Mouse (Mus musculus) neural tube, embryonic 13.5 days (tissue): ENCODE measurements around the gene Klhl8. TPM values are rescaled to one million over a fixed set of nuclear protein-coding genes. Genes with fewer than 3 reads are reported as not detected.
A peak's percentile ranks its signal among the peaks of the same experiment; 100 is the strongest.

ENCODE experiments used
- ATAC-seq: fragments of 200-750 bp; cut with Nextera tagmentation; 2 replicates; pipeline ENCODE4 v1.8.0; 2017; ENCODE audit warnings: low read depth, mild to moderate bottlenecking, moderate TSS enrichment, moderate library complexity
- H3K27ac ChIP-seq: fragments of 300-500 bp; sonication (generic); replicated peaks from 2 replicates; pipeline ENCODE4 v1.5.1; 2015; ENCODE audit warnings: moderate library complexity, mild to moderate bottlenecking, inconsistent platforms
- H3K27me3 ChIP-seq: fragments of 300-500 bp; sonication (generic); 2 replicates; pipeline ENCODE4 v1.6.1; 2015; ENCODE audit warnings: mild to moderate bottlenecking, inconsistent platforms
- H3K36me3 ChIP-seq: fragments of 300-500 bp; sonication (generic); 2 replicates; pipeline ENCODE4 v1.6.1; 2015; ENCODE audit warnings: mild to moderate bottlenecking, inconsistent platforms
- H3K4me1 ChIP-seq: fragments of 300-500 bp; sonication (generic); replicated peaks from 2 replicates; pipeline ENCODE4 v1.6.1; 2015; ENCODE audit warnings: inconsistent platforms
- H3K4me2 ChIP-seq: fragments of 300-500 bp; sonication (generic); 2 replicates; pipeline ENCODE4 v1.6.1; 2015; ENCODE audit warnings: inconsistent platforms, mild to moderate bottlenecking, moderate library complexity
- H3K4me3 ChIP-seq: fragments of 300-500 bp; sonication (generic); 2 replicates; pipeline ENCODE4 v1.5.1; 2015; ENCODE audit warnings: mild to moderate bottlenecking, inconsistent platforms
- H3K9ac ChIP-seq: fragments of 300-500 bp; sonication (generic); 2 replicates; pipeline ENCODE4 v1.6.1; 2015; ENCODE audit warnings: moderate library complexity, mild to moderate bottlenecking, inconsistent platforms
- H3K9me3 ChIP-seq: fragments of 300-500 bp; sonication (generic); 2 replicates; pipeline ENCODE4 v1.6.1; 2016; ENCODE audit warnings: inconsistent platforms
- WGBS: fragments of 180-500 bp; shearing (Covaris S2); methylation state at CpG from one replicate; pipeline ENCODE4 v1.1.7; 2015; 5-methylcytosine and 5-hydroxymethylcytosine counted together
- polyA plus RNA-seq: library from polyadenylated mRNA; unstranded; fragments of >200 nt; fragmentation: Nextera tagmentation; extraction: Ambion mirVana; gene quantifications from 2 replicates; pipeline ENCODE4 v1.2.1, GENCODE M21; 2015

Klhl8 gene
- polyA plus RNA-seq, 1 experiment from 2014 or later = 29.2 TPM

DNA sequence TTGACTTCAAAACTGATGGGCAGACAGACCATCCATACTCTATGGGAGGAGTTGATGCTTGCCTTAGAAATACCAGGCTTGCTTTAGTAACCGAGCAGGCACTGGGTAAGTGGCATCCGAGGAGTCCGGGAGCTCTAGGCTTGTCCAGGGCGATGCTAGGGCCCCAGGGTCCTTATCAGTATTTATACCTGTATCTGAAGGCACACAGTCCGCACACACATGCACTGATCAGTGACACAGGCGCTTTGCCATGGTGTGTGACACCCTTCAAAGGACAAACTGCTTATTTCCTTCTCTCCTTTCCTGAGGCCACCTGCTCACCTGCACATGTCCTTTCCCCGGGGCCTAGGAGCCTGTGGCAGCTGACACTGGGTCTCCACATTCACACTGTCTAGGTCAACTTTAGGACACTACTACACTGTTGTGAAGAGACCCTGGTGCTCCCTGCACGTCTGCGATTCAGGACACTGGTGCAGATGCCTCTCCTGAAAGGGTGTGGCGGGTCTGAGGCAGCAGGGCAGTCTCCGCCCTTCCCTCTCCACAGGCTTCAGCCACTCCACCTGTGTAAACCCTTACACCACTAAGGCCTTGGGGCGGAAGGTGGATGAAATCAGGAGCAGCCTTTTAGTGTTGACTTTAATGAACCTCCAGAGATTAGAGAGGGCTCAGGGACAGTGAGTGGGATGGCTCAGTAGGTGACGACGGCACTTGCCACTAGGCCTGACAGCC is 55.4 kb downstream of the Klhl8 start:
- 90% methylated on average over 14 of the region's 14 CpGs for WGBS
- Histone ChIP-seq H3K27me3 (no peaks in the 10 kb centered on the region), H3K9me3 (no peaks in the 10 kb centered on the region), H3K36me3 (peaks cover 9% of the 10 kb centered on the region; the same call in 1 of the 2 replicates), H3K9ac (0 out of 2 replicates have a peak overlapping the region, but pooled peaks have one; percentile 41), H3K27ac (peak overlapping the region; percentile 52; the same call in 1 of the 2 replicates), H3K4me2 (no peak overlapping the region), H3K4me3 (no peak overlapping the region), H3K4me1 (peaks cover 27% of the 10 kb centered on the region)
- 0 out of 2 replicates have a peak, but pooled peaks have one; percentile 8 for ATAC-seq

- Histone ChIP-seq H3K9me3 (no peaks in the 10 kb centered on the region), H3K4me2 (no peak overlapping the region; the same call in 1 of the 2 replicates), H3K9ac (no peak overlapping the region), H3K27me3 (no peaks in the 10 kb centered on the region), H3K27ac (peak overlapping the region; percentile 52; the same call in 1 of the 2 replicates), H3K4me3 (no peak overlapping the region), H3K36me3 (peaks cover 9% of the 10 kb centered on the region; the same call in 1 of the 2 replicates), H3K4me1 (peaks cover 27% of the 10 kb centered on the region)
- 42% methylated on average over 5 of the region's 5 CpGs for WGBS
- peak; percentile 29; the same call in 1 of the 2 replicates for ATAC-seq
Observed at GRCm38 (mm10) chr5:103854807-103855194, 56.3 kb downstream of the Klhl8 start.

DNA sequence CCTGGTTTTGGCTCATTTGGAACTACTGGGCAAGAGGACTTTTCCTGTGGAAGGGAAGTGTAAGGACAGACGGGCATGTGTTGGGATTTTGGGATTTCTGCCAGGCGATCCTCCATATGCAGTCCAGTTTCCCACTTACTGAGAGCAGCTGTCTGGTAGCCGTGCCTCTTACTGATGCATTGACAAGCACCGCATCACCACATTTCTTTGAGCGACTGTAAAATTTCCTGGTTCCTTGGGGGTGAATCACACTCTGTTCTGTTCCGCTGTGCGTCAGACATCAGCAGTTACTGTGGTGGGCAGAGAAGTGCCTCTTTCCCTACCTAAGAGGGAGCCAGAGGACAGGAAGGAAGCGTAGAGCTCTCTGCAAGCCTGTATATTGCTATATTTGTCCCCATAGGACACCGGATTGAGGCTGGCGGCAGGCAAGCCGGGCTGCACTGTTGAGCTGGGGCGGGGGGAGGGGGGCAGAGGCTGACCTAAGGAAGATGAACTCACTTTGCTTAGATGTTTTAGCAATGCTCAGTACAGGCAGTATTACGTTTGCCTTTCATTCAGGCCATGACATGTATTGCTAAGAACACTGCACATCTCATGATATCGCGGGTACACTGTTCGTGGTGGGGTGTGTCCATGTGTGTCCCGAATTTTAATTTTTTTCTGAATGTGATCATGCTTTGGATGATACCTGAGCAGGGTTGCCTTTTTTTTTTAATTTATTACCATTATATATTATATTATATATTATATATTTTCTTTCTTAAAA is 56.8 kb downstream of the Klhl8 start:
- peaks cover 27% of the 10 kb centered on the region for H3K4me1 ChIP-seq
- 0 out of 2 replicates have a peak overlapping the region, but pooled peaks have one; percentile 18 for H3K9ac ChIP-seq
- peaks cover 15% of the 10 kb centered on the region; the same call in 1 of the 2 replicates for H3K36me3 ChIP-seq
- H3K27ac ChIP-seq = peak overlapping the region; percentile 86
- H3K4me3 ChIP-seq = no peak overlapping the region
- no peaks in the 10 kb centered on the region for H3K9me3 ChIP-seq
- H3K27me3 ChIP-seq = no peaks in the 10 kb centered on the region
- 50% methylated on average over 17 of the region's 17 CpGs for WGBS
- peak; percentile 76 for ATAC-seq
- H3K4me2 ChIP-seq = peak overlapping the region; percentile 23

GRCm38 (mm10) chr5:103852756-103853549 is 58.1 kb downstream of the Klhl8 start:
- H3K9ac ChIP-seq = no peak overlapping the region
- no peak overlapping the region for H3K4me3 ChIP-seq
- peaks cover 27% of the 10 kb centered on the region for H3K4me1 ChIP-seq
- ATAC-seq = no peak
- peaks cover 20% of the 10 kb centered on the region for H3K36me3 ChIP-seq
- no peaks in the 10 kb centered on the region for H3K27me3 ChIP-seq
- WGBS = 78% methylated on average over 4 of the region's 4 CpGs
- no peak overlapping the region for H3K4me2 ChIP-seq
- H3K27ac ChIP-seq = no peak overlapping the region
- H3K9me3 ChIP-seq = no peaks in the 10 kb centered on the region

DNA sequence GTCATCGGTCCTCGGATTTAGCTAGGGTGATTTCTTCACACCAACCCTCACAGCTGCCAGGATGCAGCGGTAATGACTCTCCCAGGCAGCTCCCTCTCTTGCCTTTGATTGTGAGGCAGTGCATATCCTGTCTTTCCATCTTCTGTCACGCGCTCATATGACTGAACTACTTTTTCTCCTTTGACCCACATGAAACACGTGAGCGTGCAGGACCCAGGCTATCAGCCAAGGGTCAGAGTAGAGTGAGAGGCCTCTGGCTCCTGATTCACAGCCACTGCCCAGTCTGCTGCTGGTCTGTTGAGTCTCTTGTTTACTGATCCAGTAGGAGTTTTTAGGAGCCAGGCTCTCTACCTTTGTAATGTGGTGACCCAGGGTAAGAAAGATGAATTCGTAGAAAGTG is 62.5 kb downstream of the Klhl8 start:
- ATAC-seq = no peak
- Histone ChIP-seq H3K9me3 (no peaks in the 10 kb centered on the region), H3K4me1 (peaks cover 27% of the 10 kb centered on the region), H3K36me3 (peaks cover 23% of the 10 kb centered on the region), H3K27ac (no peak overlapping the region), H3K4me2 (no peak overlapping the region), H3K4me3 (no peak overlapping the region), H3K27me3 (no peaks in the 10 kb centered on the region), H3K9ac (no peak overlapping the region)
- WGBS = 95% methylated on average over 8 of the region's 8 CpGs

DNA sequence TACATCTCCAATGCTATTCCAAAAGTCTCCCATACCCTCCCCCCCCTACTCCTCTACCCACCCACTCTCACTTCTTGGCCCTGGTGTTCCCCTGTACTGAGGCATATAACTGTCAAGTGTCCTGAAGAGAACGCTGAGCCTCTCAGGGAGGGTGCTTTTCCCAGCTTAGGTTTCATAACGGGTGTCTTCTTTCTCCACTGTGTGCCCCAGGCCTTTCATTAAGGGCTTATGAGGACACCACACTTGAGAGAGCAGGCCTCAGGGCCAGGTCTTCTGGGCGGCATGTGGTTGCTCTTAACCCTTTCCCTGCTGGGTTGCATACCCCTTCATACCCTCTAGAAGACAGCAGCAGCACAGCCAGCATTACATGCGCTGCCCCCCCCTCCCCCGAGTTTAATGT is 64.5 kb downstream of the Klhl8 start:
- H3K9ac ChIP-seq = no peak overlapping the region
- H3K4me3 ChIP-seq = no peak overlapping the region
- peaks cover 33% of the 10 kb centered on the region for H3K36me3 ChIP-seq
- H3K27ac ChIP-seq = no peak overlapping the region
- no peak overlapping the region for H3K4me2 ChIP-seq
- peaks cover 27% of the 10 kb centered on the region for H3K4me1 ChIP-seq
- no peaks in the 10 kb centered on the region for H3K27me3 ChIP-seq
- no peak for ATAC-seq
- H3K9me3 ChIP-seq = no peaks in the 10 kb centered on the region
- WGBS = 54% methylated on average over 5 of the region's 5 CpGs

DNA sequence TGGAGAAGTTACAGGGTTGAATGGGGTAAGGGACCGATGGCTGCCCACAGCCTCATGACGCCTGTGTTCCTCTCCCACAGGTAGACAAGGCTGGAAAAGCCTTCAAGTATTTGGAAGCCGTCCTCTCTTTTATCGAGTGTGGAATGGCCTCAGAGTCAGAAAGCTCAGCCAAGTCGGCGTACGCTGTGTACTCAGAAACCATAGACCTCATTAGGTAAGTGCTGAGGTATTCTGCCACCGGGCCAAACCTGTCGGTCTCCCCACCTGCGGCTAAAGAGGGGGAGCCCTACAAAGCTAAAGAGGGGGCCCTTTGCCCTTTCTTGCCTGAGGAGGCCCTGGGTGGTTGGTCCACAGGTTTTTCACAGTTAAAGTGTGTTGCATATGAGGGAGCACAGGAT is 64.9 kb downstream of the Klhl8 start:
- H3K4me2 ChIP-seq = no peak overlapping the region
- H3K9me3 ChIP-seq = no peaks in the 10 kb centered on the region
- no peak overlapping the region; the same call in 1 of the 2 replicates for H3K27ac ChIP-seq
- H3K36me3 ChIP-seq = peaks cover 28% of the 10 kb centered on the region
- ATAC-seq = no peak
- no peaks in the 10 kb centered on the region for H3K27me3 ChIP-seq
- peaks cover 27% of the 10 kb centered on the region for H3K4me1 ChIP-seq
- WGBS = 90% methylated on average over 10 of the region's 10 CpGs
- 0 out of 2 replicates have a peak overlapping the region, but pooled peaks have one; percentile 22 for H3K9ac ChIP-seq
- no peak overlapping the region for H3K4me3 ChIP-seq

- Histone ChIP-seq H3K4me2 (no peak overlapping the region), H3K4me3 (no peak overlapping the region), H3K4me1 (peaks cover 27% of the 10 kb centered on the region), H3K9ac (peak overlapping the region; percentile 22; the same call in 1 of the 2 replicates), H3K27me3 (no peaks in the 10 kb centered on the region), H3K36me3 (peaks cover 24% of the 10 kb centered on the region), H3K27ac (peak overlapping the region; percentile 62), H3K9me3 (no peaks in the 10 kb centered on the region)
- 52% methylated on average over 19 of the region's 19 CpGs for WGBS
- ATAC-seq = peak; percentile 79
Observed at GRCm38 (mm10) chr5:103845418-103846153, 65.5 kb downstream of the Klhl8 start.

GRCm38 (mm10) chr5:103843938-103844337 is 67.1 kb downstream of the Klhl8 start:
- WGBS = 52% methylated on average over 1 of the region's 1 CpGs

DNA sequence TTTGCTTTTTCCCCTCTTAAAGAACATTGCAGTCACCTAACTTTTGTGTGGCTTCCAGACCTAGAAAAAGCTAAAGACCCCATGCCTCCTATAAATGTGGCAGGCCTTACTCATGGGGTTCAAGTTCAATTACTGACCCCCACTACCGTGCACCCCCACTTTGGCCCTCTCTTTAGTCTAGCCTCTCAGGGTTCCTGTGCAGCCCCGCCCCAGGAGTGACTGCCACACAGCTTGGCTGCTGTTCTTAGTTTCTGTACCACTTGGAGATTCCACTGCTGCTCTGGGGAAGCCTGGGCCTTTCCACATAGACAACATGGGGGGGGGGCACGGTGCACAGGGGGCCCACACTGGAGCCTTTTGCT is 71.8 kb downstream of the Klhl8 start:
- Histone ChIP-seq H3K27ac (0 out of 2 replicates have a peak overlapping the region, but pooled peaks have one; percentile 28), H3K4me1 (peaks cover 15% of the 10 kb centered on the region), H3K27me3 (no peaks in the 10 kb centered on the region), H3K36me3 (0 out of 2 replicates have a peak, but pooled peaks cover 15% of the 10 kb centered on the region), H3K4me3 (no peak overlapping the region), H3K9ac (no peak overlapping the region), H3K4me2 (no peak overlapping the region), H3K9me3 (no peaks in the 10 kb centered on the region)
- 89% methylated on average over 3 of the region's 3 CpGs for WGBS
- no peak for ATAC-seq

More at GRCm38 (mm10) chr5:103843938-103844337, 67.1 kb downstream of the Klhl8 start:
- Histone ChIP-seq H3K9me3 (no peaks in the 10 kb centered on the region), H3K9ac (no peak overlapping the region), H3K27ac (no peak overlapping the region), H3K27me3 (no peaks in the 10 kb centered on the region), H3K4me3 (no peak overlapping the region), H3K4me1 (peaks cover 35% of the 10 kb centered on the region), H3K36me3 (peaks cover 16% of the 10 kb centered on the region; the same call in 1 of the 2 replicates), H3K4me2 (no peak overlapping the region)
- no peak for ATAC-seq
